Mouse (Mus musculus): ENCODE results near the gene Tnip1. TPM values are rescaled to one million over a fixed set of nuclear protein-coding genes. Genes with fewer than 3 reads are reported as not detected.
A peak's percentile ranks its signal among the peaks of the same experiment; 100 is the strongest.
"Not testable (repeated sequence)": the region's sequence is repeated elsewhere in the genome, so short reads cannot be mapped to it uniquely, and the experiment has no call there.

The Tnip1 gene
- total RNA-seq, 2 experiments from 2014 or later, result 36.4 to 40.0 TPM

DNA sequence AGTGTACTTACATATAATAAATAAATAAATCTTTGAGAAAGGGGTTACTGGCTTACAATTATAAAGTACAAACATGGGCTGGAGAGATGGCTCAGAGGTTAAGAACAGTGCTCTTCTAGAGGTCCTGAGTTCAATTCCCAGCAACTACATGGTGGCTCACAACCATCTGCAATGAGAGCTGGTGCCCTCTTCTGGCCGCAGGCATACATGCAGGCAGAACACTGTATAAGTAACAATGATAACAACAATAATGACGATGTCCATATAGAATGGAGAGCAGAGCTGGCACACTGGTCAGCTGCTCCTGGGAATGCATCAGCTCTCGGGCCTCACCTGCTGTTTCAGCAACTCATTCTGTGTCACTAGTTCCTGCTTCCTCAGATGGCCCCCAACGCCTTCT, 44.4 kb downstream of the Tnip1 start:
- no peak for DNase-seq (ENCODE audit: low spot score in 2 of 2)
- intact Hi-C loops (cut with DNase I), result no loop called here

- intact Hi-C loops (cut with DNase I), result no loop called here
- DNase-seq (ENCODE audit: low spot score in 2 of 2), result no peak
Observed at GRCm38 (mm10) chr11:54917461-54917860, 45.3 kb downstream of the Tnip1 start.

DNA sequence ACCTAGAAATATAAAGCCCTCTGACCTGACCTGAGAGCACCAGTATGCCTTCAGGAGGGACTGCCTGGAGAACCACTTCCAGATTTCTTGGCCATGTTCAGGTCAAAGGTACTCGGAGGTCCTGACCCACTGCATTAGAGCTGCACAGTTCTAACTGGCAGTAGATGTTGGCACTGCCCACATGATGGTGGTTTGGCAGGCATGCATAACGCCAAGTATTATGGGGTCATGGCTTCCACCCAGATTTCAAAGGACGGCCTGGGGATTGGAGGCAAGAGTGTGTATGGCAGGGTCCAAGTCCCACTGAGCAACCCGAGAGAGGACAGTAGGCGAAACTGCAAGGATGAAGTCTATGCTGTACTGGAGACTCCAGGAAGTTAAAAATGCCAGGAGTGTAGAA, 48.9 kb downstream of the Tnip1 start:
- no peak for DNase-seq (ENCODE audit: low spot score in 2 of 2)
- intact Hi-C loops (cut with DNase I), result no loop called here

GRCm38 (mm10) chr11:54912503-54913316, 50.0 kb downstream of the Tnip1 start:
- no peak for DNase-seq (ENCODE audit: low spot score in 2 of 2)
- intact Hi-C loops (cut with DNase I), result no loop called here

DNA sequence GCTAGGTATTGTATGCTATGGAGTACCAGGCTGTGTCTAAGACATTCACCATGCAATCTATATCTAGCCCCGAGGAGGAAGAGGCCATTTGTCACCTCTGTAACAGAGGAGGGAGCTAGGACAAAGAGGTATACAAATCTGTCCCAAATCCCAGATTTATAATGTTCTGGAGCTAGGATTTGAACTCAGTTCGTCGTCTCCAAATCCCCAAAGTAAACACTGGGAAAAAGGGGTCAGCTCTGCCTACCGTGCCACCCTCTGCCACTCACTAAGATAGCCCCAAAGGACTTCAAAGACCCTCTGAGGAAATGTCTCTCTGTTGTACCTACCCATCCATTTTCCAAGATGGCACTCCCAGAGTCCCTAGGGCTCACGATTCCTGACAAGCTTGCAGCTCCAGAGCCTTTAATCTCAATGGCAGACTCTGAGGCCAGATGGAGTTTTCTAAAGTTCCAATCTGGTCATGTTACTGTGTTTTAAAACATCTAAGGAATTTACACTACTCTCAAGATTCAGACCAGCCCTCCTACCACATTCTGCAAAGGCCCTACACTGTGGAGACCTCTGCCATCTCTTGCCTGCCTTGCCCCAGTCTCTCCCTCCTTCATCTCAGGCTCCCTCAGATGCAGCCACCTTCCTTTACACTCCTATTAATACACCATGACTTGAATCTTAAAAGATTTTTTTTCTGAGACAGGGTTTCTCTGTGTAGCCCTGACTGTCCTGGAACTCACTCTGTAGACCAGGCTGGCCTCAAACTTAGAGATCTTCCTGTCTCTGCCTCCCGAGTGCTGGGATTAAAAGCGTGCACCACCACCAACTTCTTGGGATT, 50.8 kb downstream of the Tnip1 start:
- intact Hi-C loops (cut with DNase I), result no loop called here
- DNase-seq (ENCODE audit: low spot score in 2 of 2), result no peak

DNA sequence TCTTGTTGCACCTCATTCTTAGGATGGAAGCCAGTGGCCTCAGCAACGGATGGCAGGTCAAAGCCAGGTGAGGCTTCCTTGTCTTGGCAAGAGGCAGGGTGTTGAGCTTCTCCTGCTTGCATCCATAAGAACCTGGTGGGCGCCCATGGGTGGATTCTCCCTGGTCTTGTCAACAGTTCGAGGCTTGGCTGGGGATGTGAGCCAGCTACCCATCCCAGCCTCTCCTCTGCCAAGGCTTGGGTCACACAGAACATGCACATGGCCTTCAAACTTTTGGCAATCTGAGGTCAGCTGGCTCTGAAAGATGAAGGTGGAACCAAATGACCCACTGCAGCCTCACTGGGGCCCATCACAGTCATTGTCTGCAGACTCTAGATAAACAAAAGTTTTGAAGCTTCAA, 51.5 kb downstream of the Tnip1 start:
- intact Hi-C loops (cut with DNase I), result no loop called here
- no peak for DNase-seq (ENCODE audit: low spot score in 2 of 2)

- DNase-seq (ENCODE audit: low spot score in 2 of 2), result no peak
- intact Hi-C loops (cut with DNase I), result no loop called here
Observed at GRCm38 (mm10) chr11:54910081-54910665, 52.5 kb downstream of the Tnip1 start.

- intact Hi-C loops (cut with DNase I), result no loop called here
Observed at GRCm38 (mm10) chr11:54909273-54909672, 53.4 kb downstream of the Tnip1 start.

DNA sequence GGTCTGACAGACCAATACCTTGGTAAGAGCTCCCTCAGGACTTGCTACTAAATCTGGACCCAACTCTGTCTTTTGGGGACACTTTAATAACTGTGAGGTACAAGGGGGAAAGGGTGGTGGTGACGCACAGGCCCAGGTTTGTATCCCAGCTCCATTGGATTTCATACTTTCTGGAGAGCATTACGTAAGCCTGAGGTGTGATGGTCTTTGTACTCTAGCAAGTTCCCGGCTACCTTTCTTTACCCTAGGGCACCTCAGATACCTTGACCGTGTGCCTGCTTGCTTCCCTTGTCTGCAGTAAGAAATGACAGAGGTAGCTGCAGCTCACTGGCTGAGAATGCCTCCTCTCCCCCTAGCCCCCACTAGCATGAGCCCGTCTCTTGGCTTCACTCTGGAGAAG, 55.5 kb downstream of the Tnip1 start:
- intact Hi-C loops (cut with DNase I), result no loop called here
- DNase-seq (ENCODE audit: low spot score in 2 of 2), result no peak

More at GRCm38 (mm10) chr11:54909273-54909672, 53.4 kb downstream of the Tnip1 start:
- DNase-seq (ENCODE audit: low spot score in 2 of 2), result no peak

DNA sequence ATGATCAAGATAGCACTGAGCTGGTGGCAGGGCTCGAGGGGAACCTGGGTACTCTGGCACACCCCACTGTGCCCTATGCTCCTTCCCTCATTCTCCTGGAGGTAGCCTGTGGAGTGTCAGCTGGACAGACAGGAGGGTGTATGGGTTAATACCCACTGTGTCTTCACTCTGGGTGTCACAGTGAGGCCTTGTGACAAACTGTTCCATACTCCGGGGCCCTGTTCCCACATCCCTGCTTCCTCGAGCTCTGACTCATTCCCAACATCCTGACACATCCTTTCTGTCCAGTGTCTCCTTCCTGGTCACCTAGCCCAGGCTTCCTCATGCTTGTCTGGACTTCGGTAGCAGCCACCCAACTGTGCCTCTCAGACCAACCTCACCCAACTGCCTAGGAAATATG, 56.3 kb downstream of the Tnip1 start:
- intact Hi-C loops (cut with DNase I), result no loop called here
- no peak for DNase-seq (ENCODE audit: low spot score in 2 of 2)

DNA sequence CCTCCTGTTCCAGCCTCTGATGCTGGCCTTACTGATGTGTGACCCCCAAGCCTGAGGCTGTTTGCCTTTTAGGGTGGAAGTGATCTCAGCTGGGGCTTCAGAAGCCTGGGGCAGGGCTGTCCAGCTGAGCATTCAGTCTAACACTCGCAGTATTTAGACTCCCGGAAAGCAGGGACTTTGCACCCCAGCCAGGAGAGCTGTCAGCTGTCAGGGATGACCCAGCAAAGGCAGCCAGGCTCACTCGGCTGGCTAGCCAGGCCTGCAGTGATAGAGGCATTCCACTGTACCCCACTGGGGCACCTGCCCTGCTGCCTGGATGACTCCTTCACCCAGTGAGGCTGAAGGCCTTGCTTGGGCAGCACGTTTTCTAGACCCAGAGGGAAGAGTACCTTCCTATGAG, 56.8 kb downstream of the Tnip1 start:
- intact Hi-C loops (cut with DNase I), result no loop called here
- no peak for DNase-seq (ENCODE audit: low spot score in 2 of 2)

DNA sequence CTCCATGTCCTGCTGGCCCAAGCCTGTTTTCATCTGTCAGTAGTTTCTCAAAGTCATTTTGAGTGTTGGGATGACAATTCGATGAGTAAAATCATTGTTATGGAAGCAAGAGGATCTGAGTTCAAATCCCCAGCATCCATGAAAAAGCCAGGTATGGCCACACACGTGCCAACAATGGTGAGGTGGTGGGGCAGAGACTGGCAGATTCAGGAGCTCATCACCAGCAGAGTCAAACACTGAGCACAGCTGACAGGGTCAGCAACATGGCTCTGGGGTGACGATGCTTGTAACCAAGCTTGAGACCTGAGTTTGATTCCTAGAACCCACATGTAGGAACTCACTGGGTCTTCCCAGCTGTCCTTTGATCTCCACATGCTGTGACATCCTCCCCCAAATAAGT, 57.6 kb downstream of the Tnip1 start:
- no peak for DNase-seq (ENCODE audit: low spot score in 2 of 2)
- intact Hi-C loops (cut with DNase I), result no loop called here

- DNase-seq (ENCODE audit: low spot score in 2 of 2), result no peak
- intact Hi-C loops (cut with DNase I), result no loop called here
Observed at GRCm38 (mm10) chr11:54903940-54904706, 58.6 kb downstream of the Tnip1 start.

DNA sequence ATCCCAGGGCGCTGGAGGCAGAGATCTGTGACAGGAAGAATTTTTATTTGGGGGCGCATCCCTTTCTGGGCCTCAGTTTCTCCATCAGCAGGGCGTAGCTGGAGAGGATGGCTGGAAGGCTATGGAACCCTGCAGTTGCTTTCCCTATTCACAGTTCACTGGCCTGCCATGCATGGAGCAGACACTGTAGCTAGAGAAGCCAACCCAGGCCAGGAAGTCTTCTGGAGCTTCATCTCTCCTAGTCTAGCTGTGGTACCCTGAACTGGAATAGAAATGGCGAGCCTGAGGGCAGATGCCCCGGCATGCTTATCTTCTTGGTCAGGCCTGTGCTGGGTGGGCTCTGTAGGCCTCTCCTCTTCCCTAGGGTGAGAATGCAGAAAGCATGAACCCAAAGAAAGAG, 59.4 kb downstream of the Tnip1 start:
- no peak for DNase-seq (ENCODE audit: low spot score in 2 of 2)
- intact Hi-C loops (cut with DNase I), result no loop called here

DNA sequence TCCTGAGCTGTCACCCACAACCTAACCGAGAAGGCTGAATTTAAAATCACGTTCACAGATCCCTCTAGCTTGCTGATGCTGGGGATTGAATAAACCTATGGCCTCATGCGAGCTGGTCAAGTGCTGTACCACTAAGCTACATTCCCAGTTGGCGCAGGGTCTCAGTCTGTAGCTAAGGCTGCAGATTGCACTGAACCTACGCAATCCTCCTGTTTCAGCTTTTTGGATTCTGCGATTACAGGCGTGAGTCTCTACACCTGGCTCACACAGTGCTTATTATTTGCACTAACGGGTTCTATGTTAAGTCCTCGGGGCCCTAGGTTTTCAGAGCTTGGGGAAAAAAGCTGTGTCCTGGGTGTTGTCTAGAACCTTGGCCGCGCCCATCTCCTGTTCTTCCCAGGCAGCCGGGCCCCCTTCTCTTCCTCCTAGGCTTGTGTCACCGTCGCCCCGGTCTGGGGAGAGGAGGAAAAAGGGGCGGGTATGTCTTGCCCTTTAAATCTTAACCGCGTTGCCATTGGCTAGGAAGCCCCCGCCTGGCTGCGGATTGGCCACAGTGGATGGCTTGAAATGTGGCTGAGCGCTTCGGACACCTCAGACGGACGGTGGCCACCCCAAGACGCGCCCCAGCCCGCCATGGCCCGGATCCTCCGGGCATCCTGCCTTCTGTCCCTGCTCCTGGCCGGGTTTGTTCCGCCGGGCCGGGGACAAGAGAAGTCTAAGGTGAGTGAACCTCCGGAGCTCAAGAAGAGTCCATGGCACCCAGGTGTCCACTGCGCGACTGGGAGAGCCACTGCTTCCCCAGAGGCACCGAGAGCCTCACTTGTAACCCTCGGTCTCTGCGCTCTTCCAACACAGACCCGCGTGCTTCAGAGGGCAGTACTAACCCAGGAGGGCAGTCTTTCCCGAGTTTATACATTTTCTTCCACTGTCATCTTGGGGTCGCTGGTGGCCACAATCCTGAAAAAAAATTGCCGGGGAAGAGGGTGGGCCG, 60.1 kb downstream of the Tnip1 start, which contains the start of gene Gpx3:
Gene Gpx3, plus strand, starts transcription at position 121 of the 991 bp plus-strand sequence.
- intact Hi-C loops (cut with DNase I), result no loop called here
- DNase-seq (ENCODE audit: low spot score in 2 of 2), result peak; percentile 60 to 66

GRCm38 (mm10) chr11:54899657-54900056, 63.1 kb downstream of the Tnip1 start:
- intact Hi-C loops (cut with DNase I), result no loop called here

DNA sequence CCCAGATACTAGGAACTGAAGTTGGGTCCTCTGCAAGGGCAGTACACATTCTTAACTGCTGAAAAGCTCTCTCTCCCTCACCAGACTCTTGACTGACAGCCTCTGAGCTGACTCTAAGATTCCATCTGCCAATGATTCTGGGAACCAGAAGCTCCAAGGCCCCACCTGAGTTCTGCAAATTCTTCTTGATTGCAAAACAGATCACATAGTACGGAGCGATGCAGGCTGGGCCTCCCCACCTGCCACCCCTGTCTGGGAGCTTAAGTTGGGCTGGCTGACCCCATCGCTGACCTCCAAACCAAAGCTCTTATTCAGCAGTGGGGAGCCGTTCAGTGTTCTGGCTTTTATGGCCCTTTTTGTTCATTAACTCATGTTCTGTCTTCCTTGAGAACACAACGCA, 65.2 kb downstream of the Tnip1 start:
- intact Hi-C loops (cut with DNase I), result no loop called here
- DNase-seq (ENCODE audit: low spot score in 2 of 2), result no peak

More at GRCm38 (mm10) chr11:54899657-54900056, 63.1 kb downstream of the Tnip1 start:
- no peak for DNase-seq (ENCODE audit: low spot score in 2 of 2)

DNA sequence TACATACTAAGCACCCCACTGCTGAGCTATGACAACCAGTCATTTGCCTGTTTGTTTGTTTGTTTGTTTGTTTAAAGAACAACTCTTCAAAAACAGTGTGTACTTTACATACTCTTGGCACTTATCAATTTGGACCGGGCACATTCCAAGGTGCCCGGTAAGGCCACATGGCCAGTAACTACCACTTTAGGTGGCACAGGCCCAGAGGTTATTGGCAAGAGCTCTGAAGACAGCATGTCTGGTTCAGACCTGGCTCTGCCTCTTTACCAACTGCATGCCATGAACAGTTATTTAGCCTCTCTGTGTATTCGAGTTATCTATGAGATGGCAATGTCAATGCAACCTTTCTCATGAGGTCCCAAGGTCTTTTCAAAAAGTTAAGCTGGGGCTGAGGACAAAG, 66.1 kb downstream of the Tnip1 start:
- intact Hi-C loops (cut with DNase I); DNase-seq (ENCODE audit: low spot score in 2 of 2): not testable (repeated sequence)

GRCm38 (mm10) chr11:54894589-54894988, 68.1 kb downstream of the Tnip1 start:
- DNase-seq (ENCODE audit: low spot score in 2 of 2), result no peak
- intact Hi-C loops (cut with DNase I), result no loop called here

Data from left cerebral cortex, postnatal 25 days (tissue).